Mouse (Mus musculus): ENCODE results near the gene Gnpat.
A peak's percentile ranks its signal among the peaks of the same experiment; 100 is the strongest.

The Gnpat gene

DNA sequence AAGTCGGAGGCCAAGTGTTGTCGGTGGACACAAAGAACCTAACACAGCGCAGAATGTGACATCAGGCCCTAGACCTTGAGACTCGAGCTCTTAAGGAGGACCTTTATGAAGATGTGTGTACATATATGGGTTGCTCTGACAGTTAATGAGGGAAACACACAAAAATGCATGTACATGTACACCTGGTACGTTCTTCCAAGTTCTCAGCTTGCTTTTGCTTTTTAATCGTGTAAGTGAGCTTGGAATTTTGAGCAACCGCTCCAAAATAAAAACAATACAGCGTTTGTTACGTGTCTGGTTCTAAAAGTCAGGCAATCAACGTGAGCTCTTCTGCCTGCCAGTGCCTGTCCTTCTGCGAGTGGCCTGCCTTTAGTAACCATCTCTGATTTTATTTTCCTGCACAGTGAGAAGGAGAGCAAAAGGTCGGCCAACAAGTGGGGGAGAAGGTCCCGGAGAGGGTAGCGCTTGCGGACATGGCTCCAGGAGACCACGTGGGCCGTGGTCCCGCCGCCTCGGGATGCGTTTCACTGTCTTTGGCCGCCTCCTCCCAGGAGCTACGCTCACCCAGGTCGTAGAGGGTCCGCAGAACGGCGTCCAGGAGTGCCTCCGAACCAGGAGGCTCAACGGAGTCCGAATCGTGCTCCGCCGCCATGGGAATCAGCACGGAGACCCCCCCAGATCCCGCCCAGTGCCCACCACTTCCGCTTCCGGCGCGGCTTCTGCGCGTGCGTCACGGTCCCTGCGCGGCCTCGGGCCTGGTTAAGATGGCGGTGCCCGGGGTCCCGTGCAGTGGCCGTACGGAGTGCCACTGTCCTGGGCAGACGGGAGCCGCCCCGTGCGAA, at the start of gene Gnpat, which contains the start of gene 2810004N23Rik:
Gnpat (plus strand) TSS at position 713 of the 842 bp plus-strand sequence.
2810004N23Rik (minus strand) TSS at position 800 of the 842 bp plus-strand sequence.
- peak; percentile 95 for DNase-seq (ENCODE audit: inconsistent ontology term)

- no peak for DNase-seq (ENCODE audit: inconsistent ontology term)
Measured at GRCm38 (mm10) chr8:124813326-124813725, 49.5 kb upstream of the Gnpat start.

GRCm38 (mm10) chr8:124815870-124816269, 47.0 kb upstream of the Gnpat start:
- DNase-seq (ENCODE audit: inconsistent ontology term): no peak

DNA sequence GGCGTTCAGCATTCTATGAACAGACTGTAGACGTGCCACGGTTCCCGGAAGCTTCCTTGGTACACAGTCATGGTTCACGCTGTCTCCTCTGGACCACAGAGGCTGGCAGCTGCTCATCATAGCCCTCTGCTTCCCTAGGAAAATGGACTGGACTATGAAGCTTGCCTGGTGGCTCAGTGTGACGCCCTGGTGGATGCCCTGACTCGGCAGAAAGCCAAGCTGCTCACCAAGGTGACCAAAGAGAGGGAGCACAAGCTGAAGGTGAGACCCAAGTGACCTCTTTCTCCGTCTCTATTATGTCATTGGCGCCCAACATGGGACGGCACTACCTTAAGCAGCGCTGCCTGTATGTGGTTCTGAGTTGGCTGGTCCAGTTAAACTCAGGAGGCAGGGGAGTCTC, 46.0 kb upstream of the Gnpat start:
- no peak for DNase-seq (ENCODE audit: inconsistent ontology term)

- DNase-seq (ENCODE audit: inconsistent ontology term): no peak
Measured at GRCm38 (mm10) chr8:124817361-124817760, 45.5 kb upstream of the Gnpat start.

GRCm38 (mm10) chr8:124819612-124820115, 43.2 kb upstream of the Gnpat start:
- no peak for DNase-seq (ENCODE audit: inconsistent ontology term)

- no peak for DNase-seq (ENCODE audit: inconsistent ontology term)
Measured at GRCm38 (mm10) chr8:124820125-124820524, 42.7 kb upstream of the Gnpat start.

DNA sequence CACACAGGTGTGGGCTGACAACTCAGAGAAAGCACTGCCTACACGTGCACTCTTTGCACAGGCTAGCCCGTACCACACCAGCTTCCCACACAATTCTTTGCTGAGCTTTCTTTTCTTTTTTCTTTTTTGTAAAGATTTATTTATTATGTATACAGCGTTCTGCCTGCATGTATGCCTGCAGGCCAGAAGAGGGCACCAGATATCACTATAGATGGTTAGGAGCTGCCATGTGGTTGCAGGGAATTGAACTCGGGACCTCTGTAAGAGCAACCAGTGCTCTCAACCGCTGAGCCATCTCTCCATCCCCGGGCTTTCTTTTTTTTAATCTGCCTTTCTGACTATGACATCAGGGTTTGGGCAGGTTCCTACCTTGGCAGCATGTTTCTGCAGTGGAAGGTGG, 39.3 kb upstream of the Gnpat start:
- DNase-seq (ENCODE audit: inconsistent ontology term): no peak

DNA sequence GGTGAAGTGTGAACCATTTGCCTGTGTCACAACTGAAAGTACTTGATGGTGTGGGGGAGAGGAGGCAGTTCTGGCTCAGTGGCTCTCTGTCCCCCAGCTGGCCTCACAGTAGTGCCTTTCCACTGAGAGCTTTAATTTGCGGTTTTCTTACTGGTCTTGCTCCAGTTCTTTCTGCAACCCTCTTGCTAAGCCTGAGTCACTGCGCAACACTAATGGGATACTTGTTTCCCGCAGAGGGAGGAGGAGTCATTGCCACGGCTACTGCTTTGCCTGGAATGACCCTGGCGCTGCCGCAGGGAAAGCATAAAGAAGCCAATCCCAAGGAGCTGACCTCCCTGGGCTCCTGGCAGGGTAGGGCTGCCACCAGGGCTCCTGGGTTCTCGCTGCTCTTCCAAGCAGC, 36.2 kb upstream of the Gnpat start:
- peak; percentile 96 for DNase-seq (ENCODE audit: inconsistent ontology term)

GRCm38 (mm10) chr8:124827387-124827786, 35.4 kb upstream of the Gnpat start:
- DNase-seq (ENCODE audit: inconsistent ontology term): peak; percentile 62

DNA sequence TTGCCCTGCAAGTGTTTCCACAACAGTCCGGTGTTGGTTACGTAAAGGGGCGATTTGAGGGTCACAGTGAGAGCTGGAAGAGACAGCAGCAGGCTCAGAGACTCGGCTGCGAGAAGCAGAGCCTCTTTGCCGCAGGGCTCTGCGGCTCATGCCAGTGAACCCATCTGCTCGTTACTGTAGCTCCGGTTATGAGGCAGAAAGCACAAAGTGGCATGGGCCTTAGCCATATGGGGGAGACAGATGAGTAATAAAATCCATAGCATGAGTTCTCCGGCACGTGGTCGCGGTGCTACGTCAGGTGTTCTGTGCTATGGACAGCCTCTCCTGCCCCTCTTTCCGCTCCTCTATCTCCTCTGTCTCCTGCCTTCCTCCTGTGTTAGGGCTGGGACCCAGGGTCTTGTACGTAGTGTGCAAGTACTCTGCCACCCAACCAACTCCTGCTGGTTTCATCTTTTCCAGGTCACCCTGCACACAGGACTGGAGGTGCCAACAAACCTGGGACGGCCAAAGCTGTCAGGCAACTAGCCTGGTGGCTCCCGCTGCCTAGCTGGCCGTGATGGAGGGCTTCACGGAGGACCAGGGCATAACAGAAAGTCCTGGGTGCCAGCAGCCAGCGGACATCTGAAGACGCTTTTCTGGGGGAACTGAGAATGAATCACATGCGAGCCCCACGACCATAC, 34.1 kb upstream of the Gnpat start:
- DNase-seq (ENCODE audit: inconsistent ontology term): no peak

DNA sequence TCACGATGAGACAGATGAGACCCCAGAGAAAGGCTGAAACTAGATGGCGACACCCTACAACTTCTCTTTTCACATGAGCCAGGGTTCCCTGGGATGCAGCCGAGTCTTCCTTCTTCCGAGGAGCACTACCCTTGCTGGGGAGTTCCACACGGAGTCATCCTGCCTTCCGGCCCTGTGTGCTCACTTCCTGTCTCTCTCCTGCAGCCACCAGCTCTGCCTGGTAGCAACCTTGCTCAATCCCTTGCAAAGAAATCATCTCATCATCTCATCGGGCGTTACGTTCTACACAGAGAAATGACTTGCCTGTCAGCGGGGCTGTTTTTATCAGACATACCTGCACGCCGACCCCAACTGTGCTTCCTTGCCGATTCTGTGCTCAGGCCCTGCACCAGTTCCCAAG, 32.8 kb upstream of the Gnpat start:
- DNase-seq (ENCODE audit: inconsistent ontology term): no peak

GRCm38 (mm10) chr8:124831531-124831930, 31.3 kb upstream of the Gnpat start:
- DNase-seq (ENCODE audit: inconsistent ontology term): no peak

- no peak for DNase-seq (ENCODE audit: inconsistent ontology term)
Measured at GRCm38 (mm10) chr8:124831941-124832340, 30.9 kb upstream of the Gnpat start.

GRCm38 (mm10) chr8:124833430-124834205, 29.2 kb upstream of the Gnpat start:
- DNase-seq (ENCODE audit: inconsistent ontology term): no peak

GRCm38 (mm10) chr8:124835848-124836247, 27.0 kb upstream of the Gnpat start:
- no peak for DNase-seq (ENCODE audit: inconsistent ontology term)

GRCm38 (mm10) chr8:124836273-124836672, 26.6 kb upstream of the Gnpat start:
- DNase-seq (ENCODE audit: inconsistent ontology term): no peak

DNA sequence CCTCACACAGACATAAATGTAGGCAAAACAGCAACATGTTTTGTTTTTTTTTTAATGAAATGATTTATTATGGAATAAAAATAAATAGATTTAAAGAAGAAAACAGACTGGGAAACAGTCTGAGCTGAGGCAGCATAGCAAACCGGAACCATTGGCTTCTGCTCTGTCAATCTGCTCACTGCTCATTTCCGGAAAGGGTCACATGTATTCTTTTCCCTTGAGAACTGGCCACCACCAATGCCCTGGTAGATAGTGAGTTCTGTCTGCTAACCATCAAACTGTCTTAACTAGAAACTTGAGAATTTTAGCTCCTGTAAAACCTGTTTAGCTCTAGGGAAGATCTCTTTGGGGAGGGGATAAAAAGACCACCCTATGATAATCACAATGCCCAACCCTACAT, 25.9 kb upstream of the Gnpat start:
- DNase-seq (ENCODE audit: inconsistent ontology term): no peak

- DNase-seq (ENCODE audit: inconsistent ontology term): no peak
Measured at GRCm38 (mm10) chr8:124837956-124838355, 24.9 kb upstream of the Gnpat start.

- DNase-seq (ENCODE audit: inconsistent ontology term): no peak
Measured at GRCm38 (mm10) chr8:124839371-124839770, 23.5 kb upstream of the Gnpat start.

GRCm38 (mm10) chr8:124840900-124841299, 21.9 kb upstream of the Gnpat start:
- no peak for DNase-seq (ENCODE audit: inconsistent ontology term)

GRCm38 (mm10) chr8:124841775-124842174, 21.1 kb upstream of the Gnpat start:
- DNase-seq (ENCODE audit: inconsistent ontology term): no peak
